Mouse (Mus musculus) telencephalon, adult 2 months (tissue): ENCODE data around the gene Dlg2.
"Not testable (repeated sequence)": the region's sequence is repeated elsewhere in the genome, so short reads cannot be mapped to it uniquely, and the experiment has no call there.

Source experiments
- DNase-seq: peaks from one replicate; pipeline ENCODE4 v3.0.0-alpha.2; 2011; ENCODE audit warnings: low read depth, low spot score

The Dlg2 gene

GRCm38 (mm10) chr7:90825640-90826039, 349.2 kb downstream of the Dlg2 start:
- DNase-seq = peak; percentile 57

- peak; percentile 75 for DNase-seq
Measured at GRCm38 (mm10) chr7:90841276-90841675, 364.8 kb downstream of the Dlg2 start.

- no peak for DNase-seq
Measured at GRCm38 (mm10) chr7:90843345-90844293, 367.1 kb downstream of the Dlg2 start.

- DNase-seq = not testable (repeated sequence)
Measured at GRCm38 (mm10) chr7:90876796-90877195, 400.3 kb downstream of the Dlg2 start.

- no peak for DNase-seq
Measured at GRCm38 (mm10) chr7:90882740-90883139, 406.3 kb downstream of the Dlg2 start.

GRCm38 (mm10) chr7:90886396-90887006, 410.0 kb downstream of the Dlg2 start:
- peak; percentile 27 for DNase-seq

GRCm38 (mm10) chr7:90887007-90887720, 410.7 kb downstream of the Dlg2 start:
- peak; percentile 38 for DNase-seq

GRCm38 (mm10) chr7:90927441-90927840, 451.0 kb downstream of the Dlg2 start:
- peak; percentile 90 for DNase-seq

GRCm38 (mm10) chr7:90940726-90941125, 464.3 kb downstream of the Dlg2 start:
- DNase-seq = peak; percentile 35

GRCm38 (mm10) chr7:90947073-90947472, 470.6 kb downstream of the Dlg2 start:
- no peak for DNase-seq

GRCm38 (mm10) chr7:90949212-90949611, 472.7 kb downstream of the Dlg2 start:
- DNase-seq = no peak

- DNase-seq = peak; percentile 5
Measured at GRCm38 (mm10) chr7:90977241-90977640, 500.8 kb downstream of the Dlg2 start.

GRCm38 (mm10) chr7:90982069-90982468, 505.6 kb downstream of the Dlg2 start:
- no peak for DNase-seq

GRCm38 (mm10) chr7:91010655-91011054, 534.2 kb downstream of the Dlg2 start:
- DNase-seq = no peak

- peak; percentile 80 for DNase-seq
Measured at GRCm38 (mm10) chr7:91044998-91045741, 568.7 kb downstream of the Dlg2 start.

- DNase-seq = no peak
Measured at GRCm38 (mm10) chr7:91045742-91046098, 569.2 kb downstream of the Dlg2 start.

- DNase-seq = no peak
Measured at GRCm38 (mm10) chr7:91063297-91064040, 587.0 kb downstream of the Dlg2 start.

GRCm38 (mm10) chr7:91071751-91072707, 595.6 kb downstream of the Dlg2 start:
- DNase-seq = no peak

- no peak for DNase-seq
Measured at GRCm38 (mm10) chr7:91086071-91086470, 609.6 kb downstream of the Dlg2 start.
